Mouse (Mus musculus): ENCODE measurements around the gene Zfp949.

DNA sequence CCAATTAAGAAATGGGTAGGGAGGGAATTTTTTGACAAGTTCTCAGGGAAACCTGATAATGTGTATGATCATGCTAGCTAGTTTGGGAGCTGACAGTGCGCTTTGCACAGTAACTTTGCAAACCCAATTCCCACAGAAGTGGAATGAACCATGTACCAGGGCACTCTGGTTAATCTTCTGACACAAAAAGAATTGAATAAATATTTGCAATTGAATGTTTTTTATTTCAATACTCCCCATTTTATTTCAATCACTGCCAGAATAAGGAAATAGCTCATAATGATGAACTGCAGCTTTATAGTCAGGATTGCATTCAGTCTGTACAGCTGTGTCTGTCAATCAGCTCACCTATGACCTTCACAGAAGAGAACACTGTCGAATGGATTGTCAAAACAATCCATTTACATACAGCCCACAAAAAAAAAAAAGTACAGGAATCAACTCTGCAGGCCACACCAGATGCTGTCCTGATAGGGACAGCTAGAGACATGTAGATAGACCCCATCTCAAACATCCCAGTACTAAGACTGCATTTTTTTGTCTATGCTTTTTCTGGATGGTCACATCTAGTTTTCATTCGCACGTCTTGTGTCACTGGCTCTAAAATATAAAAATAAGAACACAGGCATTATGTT is 26.9 kb upstream of the Zfp949 start:
- TF ChIP-seq CTCF (IDR thresholded peaks at IDR 0.05; ENCODE audit: low read depth), result no peak
- TF ChIP-seq EP300 (optimal IDR thresholded peaks at IDR 0.05), result no peak
